Mouse (Mus musculus) embryonic facial prominence, embryonic 11.5 days (tissue): ENCODE data around the gene Gm10354. TPM values are rescaled to one million over a fixed set of nuclear protein-coding genes. Genes with fewer than 3 reads are reported as not detected.
A peak's percentile ranks its signal among the peaks of the same experiment; 100 is the strongest.
"Not testable (repeated sequence)": the region's sequence is repeated elsewhere in the genome, so short reads cannot be mapped to it uniquely, and the experiment has no call there.

Experiments used
- ATAC-seq: fragments of 200-750 bp; cut with Nextera tagmentation; replicated peaks from 2 replicates; pipeline ENCODE4 v1.8.0; 2017; ENCODE audit warnings: low read depth; ENCODE audit not compliant: insufficient number of reproducible peaks, low FRiP score, low TSS enrichment
- DNase-seq: peaks from one replicate; pipeline ENCODE4 v3.0.0-alpha.2; 2015; ENCODE audit warnings: low spot score
- H3K27ac ChIP-seq: fragments of 300-500 bp; sonication (generic); replicated peaks from 2 replicates; pipeline ENCODE4 v1.5.1; 2014; ENCODE audit warnings: mild to moderate bottlenecking, low read depth, low read length, control low read depth
- H3K27me3 ChIP-seq: fragments of 300-500 bp; sonication (generic); 2 replicates; pipeline ENCODE4 v1.6.1; 2014; ENCODE audit warnings: mild to moderate bottlenecking, low read length, moderate library complexity, mixed read lengths; ENCODE audit not compliant: control insufficient read depth, insufficient read depth
- H3K36me3 ChIP-seq: fragments of 300-500 bp; sonication (generic); replicated peaks from 2 replicates; pipeline ENCODE4 v1.6.1; 2014; ENCODE audit warnings: low read depth, mild to moderate bottlenecking, low read length, moderate library complexity, mixed read lengths; ENCODE audit not compliant: control insufficient read depth, insufficient read depth
- H3K4me1 ChIP-seq: fragments of 300-500 bp; sonication (generic); 2 replicates; pipeline ENCODE4 v1.6.1; 2014; ENCODE audit warnings: low read length, mixed read lengths; ENCODE audit not compliant: control insufficient read depth, insufficient read depth
- H3K4me2 ChIP-seq: fragments of 300-500 bp; sonication (generic); 2 replicates; pipeline ENCODE4 v1.6.1; 2014; ENCODE audit warnings: low read depth, mild to moderate bottlenecking, control low read depth, low read length, moderate library complexity
- H3K4me3 ChIP-seq: fragments of 300-500 bp; sonication (generic); 2 replicates; pipeline ENCODE4 v1.5.1; 2014; ENCODE audit warnings: low read depth, low read length, control low read depth
- H3K9ac ChIP-seq: fragments of 300-500 bp; sonication (generic); replicated peaks from 2 replicates; pipeline ENCODE4 v1.6.1; 2014; ENCODE audit warnings: mild to moderate bottlenecking, control low read depth, low read length
- H3K9me3 ChIP-seq: fragments of 300-500 bp; sonication (generic); replicated peaks from 2 replicates; pipeline ENCODE4 v1.6.1; 2016; ENCODE audit warnings: mild to moderate bottlenecking, low read length, inconsistent platforms, mixed read lengths; ENCODE audit not compliant: control insufficient read depth
- WGBS: fragments of 180-500 bp; shearing (Covaris S2); extraction: QIAGEN DNeasy Blood & Tissue Kit; methylation state at CpG from one replicate; pipeline ENCODE4 v1.1.7; 2014; 5-methylcytosine and 5-hydroxymethylcytosine counted together
- polyA plus RNA-seq: library from polyadenylated mRNA; unstranded; fragments of >200 nt; fragmentation: Nextera tagmentation; extraction: Ambion mirVana; gene quantifications from 2 replicates; pipeline ENCODE4 v1.2.1, GENCODE M21; 2014

Gene Gm10354
- polyA plus RNA-seq, 1 experiment from 2014 or later: not detected

GRCm38 (mm10) chr5:15004569-15005562, 26.1 kb upstream of the Gm10354 start:
- WGBS: 70% methylated on average over 5 of the region's 5 CpGs
- H3K4me2 ChIP-seq, H3K9me3 ChIP-seq, H3K36me3 ChIP-seq, H3K9ac ChIP-seq, H3K4me3 ChIP-seq, DNase-seq, H3K4me1 ChIP-seq, H3K27ac ChIP-seq, H3K27me3 ChIP-seq: not testable (repeated sequence)
- peak; percentile 88 for ATAC-seq

DNA sequence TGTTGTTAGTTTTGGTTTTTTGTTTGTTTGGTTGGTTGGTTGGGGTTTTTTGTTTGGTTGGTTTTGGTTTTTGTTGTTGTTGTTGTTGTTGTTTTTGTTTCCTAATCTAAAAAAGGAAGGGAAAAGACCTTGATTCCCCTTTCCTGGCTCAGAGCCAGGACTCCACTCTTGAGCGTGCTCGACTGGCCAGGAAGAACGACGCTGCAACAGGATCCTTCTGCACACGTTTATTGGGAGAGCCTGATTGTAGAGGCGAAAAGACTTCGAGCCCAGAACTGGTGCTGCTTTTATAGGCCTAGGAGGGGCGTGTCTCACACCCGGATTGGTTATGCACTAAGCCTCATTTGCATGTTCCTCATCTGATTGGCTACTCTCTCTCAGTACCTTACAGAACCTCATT, 19.3 kb upstream of the Gm10354 start:
- H3K9me3 ChIP-seq, ATAC-seq, DNase-seq, H3K36me3 ChIP-seq, H3K4me2 ChIP-seq, H3K4me1 ChIP-seq, H3K4me3 ChIP-seq, H3K27ac ChIP-seq, H3K27me3 ChIP-seq, H3K9ac ChIP-seq: not testable (repeated sequence)
- WGBS: 78% methylated on average over 9 of the region's 9 CpGs

GRCm38 (mm10) chr5:14997556-14997955, 18.8 kb upstream of the Gm10354 start:
- not testable (repeated sequence) for H3K27ac ChIP-seq, H3K9me3 ChIP-seq, H3K4me3 ChIP-seq, H3K9ac ChIP-seq, H3K27me3 ChIP-seq, H3K36me3 ChIP-seq, DNase-seq, ATAC-seq, H3K4me1 ChIP-seq, H3K4me2 ChIP-seq
- WGBS: 83% methylated on average over 4 of the region's 4 CpGs

GRCm38 (mm10) chr5:14996670-14997249, 18.0 kb upstream of the Gm10354 start:
- H3K27ac ChIP-seq, H3K4me3 ChIP-seq, H3K36me3 ChIP-seq, ATAC-seq, H3K4me1 ChIP-seq, DNase-seq, H3K4me2 ChIP-seq, H3K27me3 ChIP-seq, H3K9ac ChIP-seq, H3K9me3 ChIP-seq: not testable (repeated sequence)
- WGBS: 74% methylated on average over 6 of the region's 7 CpGs

GRCm38 (mm10) chr5:14994124-14994523, 15.4 kb upstream of the Gm10354 start:
- not testable (repeated sequence) for DNase-seq, H3K27ac ChIP-seq, H3K9ac ChIP-seq, H3K4me2 ChIP-seq, H3K4me1 ChIP-seq, H3K27me3 ChIP-seq, H3K36me3 ChIP-seq, H3K4me3 ChIP-seq, H3K9me3 ChIP-seq
- 85% methylated on average over 6 of the region's 6 CpGs for WGBS
- peak; percentile 90; the same call in 1 of the 2 replicates for ATAC-seq

GRCm38 (mm10) chr5:14990375-14991158, 11.8 kb upstream of the Gm10354 start:
- not testable (repeated sequence) for H3K4me3 ChIP-seq, H3K27me3 ChIP-seq, DNase-seq, H3K4me2 ChIP-seq, H3K9ac ChIP-seq, H3K4me1 ChIP-seq, H3K36me3 ChIP-seq, H3K27ac ChIP-seq, H3K9me3 ChIP-seq
- ATAC-seq: 0 out of 2 replicates have a peak, but pooled peaks have one; percentile 65
- WGBS: 77% methylated on average over 7 of the region's 8 CpGs

- not testable (repeated sequence) for H3K27me3 ChIP-seq, H3K4me1 ChIP-seq, H3K36me3 ChIP-seq, DNase-seq, H3K9me3 ChIP-seq, H3K27ac ChIP-seq, H3K9ac ChIP-seq, H3K4me3 ChIP-seq, H3K4me2 ChIP-seq
- WGBS: 42% methylated on average over 5 of the region's 6 CpGs
- peak; percentile 83; the same call in 1 of the 2 replicates for ATAC-seq
These were observed 8.1 kb upstream of the Gm10354 start for GRCm38 (mm10) chr5:14986649-14987387.
